Mouse (Mus musculus): Measurements from ENCODE around the gene Praf2.

DNA sequence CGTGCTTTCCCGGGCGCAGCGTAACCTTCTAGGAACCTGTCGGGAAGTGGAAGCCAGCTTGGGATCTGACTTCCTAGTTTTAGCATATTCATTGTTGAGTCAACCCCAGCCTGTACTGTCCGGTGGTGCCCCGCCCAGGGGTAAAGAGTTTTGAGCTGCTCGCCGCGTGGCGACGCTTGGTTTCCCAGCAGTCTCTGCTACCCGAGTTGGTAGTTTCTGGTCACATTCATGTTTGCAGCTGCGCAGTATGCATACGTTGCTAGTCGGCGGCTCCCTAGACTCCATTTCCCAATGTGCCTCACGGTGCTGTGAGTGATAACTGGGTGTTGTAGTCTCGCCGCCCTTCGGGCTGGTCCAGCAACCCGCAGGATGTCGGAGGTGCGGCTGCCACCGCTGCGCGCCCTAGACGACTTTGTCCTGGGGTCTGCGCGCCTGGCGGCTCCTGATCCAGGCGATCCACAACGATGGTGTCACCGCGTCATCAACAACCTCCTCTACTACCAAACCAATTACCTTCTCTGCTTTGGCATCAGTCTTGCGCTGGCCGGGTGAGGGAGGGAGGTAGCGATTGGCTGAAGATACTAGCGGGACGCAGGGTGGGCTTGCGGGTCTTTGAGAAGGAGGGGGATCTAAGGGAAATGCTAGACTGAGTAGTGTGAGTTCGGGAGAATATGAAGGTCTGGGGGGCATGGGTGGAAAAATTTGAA is at the start of gene Praf2:
- TF ChIP-seq CTCF (IDR thresholded peaks at IDR 0.05; ENCODE audit: low read depth) (no peak), EP300 (IDR thresholded peaks at IDR 0.05; ENCODE audit: low read depth) (no peak)

Measured in liver, postnatal 0 days (tissue).